Mouse (Mus musculus) gonadal fat pad, adult 2 months (tissue): ENCODE results near the gene Galt. TPM values are rescaled to one million over a fixed set of nuclear protein-coding genes. Genes with fewer than 3 reads are reported as not detected.
"Not testable (repeated sequence)": the region's sequence is repeated elsewhere in the genome, so short reads cannot be mapped to it uniquely, and the experiment has no call there.

Source experiments
- DNase-seq: peaks from one replicate; pipeline ENCODE4 v3.0.0-alpha.2; 2012; ENCODE audit warnings: low read depth
- polyA plus RNA-seq: library from polyadenylated mRNA; depleted of rRNA; stranded (reverse); fragments of >200 nt; gene quantifications from 2 replicates; pipeline ENCODE4 v1.2.3, GENCODE M21; 2012; rRNA removed

Gene Galt
- polyA plus RNA-seq, 1 experiment, result 64.3 TPM

- not testable (repeated sequence) for DNase-seq
Measured at GRCm38 (mm10) chr4:41775840-41776239, 20.8 kb downstream of the Galt start.

DNA sequence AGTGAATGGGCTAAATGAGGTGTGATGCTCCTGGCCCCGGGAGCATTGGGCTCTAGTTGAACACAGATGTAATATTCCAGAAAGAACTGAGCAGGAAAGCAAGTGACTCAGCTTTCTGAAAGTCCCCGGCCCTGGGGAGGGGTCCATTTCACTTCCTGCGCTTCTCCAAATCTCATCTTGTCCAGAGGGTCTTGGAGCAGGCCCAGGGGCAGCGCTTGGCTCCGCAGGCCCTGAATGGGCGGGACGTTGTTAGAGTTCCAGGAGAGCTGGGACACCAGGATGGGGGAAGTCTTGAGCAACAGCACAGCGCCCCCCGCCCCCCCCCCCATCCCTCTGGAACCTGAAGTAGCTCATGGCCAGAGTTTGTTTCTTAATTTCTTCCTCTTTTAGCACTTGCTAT, 26.2 kb downstream of the Galt start:
- DNase-seq, result not testable (repeated sequence)

DNA sequence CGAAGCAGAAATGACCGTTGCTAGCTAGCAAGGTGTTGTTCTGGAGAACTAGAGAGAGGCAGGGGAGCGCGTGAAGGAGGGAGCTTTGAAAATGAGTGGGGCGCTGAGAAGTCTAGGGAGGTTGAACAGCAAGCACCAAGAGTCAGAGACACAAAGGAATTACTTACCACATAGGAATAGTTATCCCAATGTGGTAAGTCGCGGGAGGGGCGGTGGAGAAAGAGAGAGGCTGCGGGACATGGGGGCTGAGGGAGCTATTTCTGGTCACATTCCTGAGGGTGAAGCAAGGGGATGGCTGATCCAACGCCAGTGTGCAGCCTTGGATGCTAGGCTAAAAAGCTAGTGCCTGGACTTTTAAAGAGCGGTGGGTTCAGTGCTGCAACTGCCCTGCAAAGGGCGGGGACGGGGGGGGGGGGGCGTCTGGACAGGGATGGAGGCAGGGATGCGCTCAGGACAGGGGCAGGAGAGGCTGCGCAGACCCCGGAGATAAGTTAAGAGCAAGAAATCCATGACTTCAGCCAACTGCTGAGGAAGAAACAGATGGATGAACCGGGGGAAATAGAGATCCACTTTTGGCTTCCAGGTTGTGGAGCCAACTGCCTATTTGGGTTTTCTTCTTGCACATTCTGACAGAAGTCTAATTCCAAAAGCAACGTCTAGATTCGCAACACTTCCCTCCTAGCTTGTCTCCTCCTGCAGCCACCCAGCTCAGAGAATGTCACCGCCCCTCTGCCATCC, 26.9 kb downstream of the Galt start:
- DNase-seq, result not testable (repeated sequence)

- DNase-seq, result not testable (repeated sequence)
Measured at GRCm38 (mm10) chr4:41782711-41783110, 27.7 kb downstream of the Galt start.

DNA sequence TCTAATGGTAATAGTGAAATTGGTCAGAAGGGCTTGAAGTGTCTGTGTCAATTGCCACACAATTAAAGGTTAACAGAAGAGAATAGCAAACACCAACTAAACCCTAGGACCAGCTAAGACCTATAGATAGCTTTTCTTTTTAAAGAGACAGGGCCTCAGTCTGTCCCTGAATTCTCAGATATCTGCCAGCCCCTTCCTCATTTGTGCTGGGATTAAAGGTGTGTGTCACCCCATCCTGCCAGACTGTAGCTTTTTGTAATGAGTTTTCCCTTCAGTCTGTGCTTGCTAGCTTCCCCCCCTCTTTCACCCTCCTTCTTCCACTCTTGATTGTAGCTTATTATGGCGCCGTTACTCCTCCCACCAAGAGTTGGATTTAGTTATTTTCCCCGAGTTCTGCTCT, 28.2 kb downstream of the Galt start:
- DNase-seq, result not testable (repeated sequence)

Other genes starting within 250 kb of the Galt start
- gene 1110017D15Rik, start 237.9 kb upstream of the Galt start, polyA plus RNA-seq, result 5.6 and 11.1 TPM in 2 replicates
- 16.5 and 22.6 TPM in 2 replicates for gene Fam219a, start 185.7 kb upstream of the Galt start, polyA plus RNA-seq
- 1.5 and 1.6 TPM in 2 replicates for gene Dnaic1, start 185.5 kb upstream of the Galt start, polyA plus RNA-seq
- gene Enho, start 114.9 kb upstream of the Galt start, polyA plus RNA-seq, result 13.0 and 17.2 TPM in 2 replicates
- 10.7 and 12.1 TPM in 2 replicates for gene Cntfr, start 58.1 kb upstream of the Galt start, polyA plus RNA-seq
- 67.3 and 81.0 TPM in 2 replicates for gene Il11ra1, start 55.2 kb upstream of the Galt start, polyA plus RNA-seq
- 32.6 and 36.2 TPM in 2 replicates for gene Rpp25l, start 41.7 kb upstream of the Galt start, polyA plus RNA-seq
- gene Dctn3, start 32.1 kb upstream of the Galt start, polyA plus RNA-seq, result 77.0 and 98.9 TPM in 2 replicates
- not detected in 2 replicates for gene Arid3c, start 24.1 kb upstream of the Galt start, polyA plus RNA-seq
- 147 and 200 TPM in 2 replicates for gene Sigmar1, start 929 bp downstream of the Galt start, polyA plus RNA-seq
- gene Ccl27a, start 19.0 kb downstream of the Galt start, polyA plus RNA-seq, result 38.8 and 48.3 TPM in 2 replicates
- gene Gm21541, start 148.4 kb downstream of the Galt start, polyA plus RNA-seq, result 15.9 and 18.7 TPM in 2 replicates
- 1.6 and 3.8 TPM in 2 replicates for gene Gm20878, start 186.3 kb downstream of the Galt start, polyA plus RNA-seq
- gene Fam205a4, start 210.8 kb downstream of the Galt start, polyA plus RNA-seq, result 0.10 and 0.20 TPM in 2 replicates